Mouse (Mus musculus): ENCODE results near the gene Itpkb. TPM values are rescaled to one million over a fixed set of nuclear protein-coding genes. Genes with fewer than 3 reads are reported as not detected.

Gene Itpkb
- polyA plus RNA-seq, 1 experiment from 2014 or later, result 14.5 TPM

DNA sequence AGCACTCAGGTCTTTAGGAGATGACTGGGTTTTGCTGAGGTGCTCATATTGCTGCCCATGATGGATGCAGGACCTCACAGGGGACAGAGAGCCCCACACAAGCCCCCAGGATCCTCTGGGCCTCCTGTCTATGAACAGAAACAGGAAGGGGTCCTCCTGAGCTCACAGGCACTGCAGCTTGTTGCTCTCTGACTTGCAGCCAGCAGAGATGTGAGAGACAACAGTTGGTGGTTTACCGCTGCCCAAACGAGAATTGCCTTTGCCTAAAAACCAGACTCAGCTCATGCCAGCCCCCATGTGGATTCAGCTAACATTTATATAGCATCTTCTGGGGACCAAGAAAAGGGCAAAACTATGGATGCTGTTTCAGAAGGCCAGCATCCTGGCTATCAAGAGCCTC lies 119.4 kb downstream of the Itpkb start:
- 44% methylated on average over 2 of the region's 2 CpGs for WGBS
- peaks cover 5% of the 10 kb centered on the region; the same call in 1 of the 2 replicates for H3K27me3 ChIP-seq
- H3K4me3 ChIP-seq (replicated peaks), result no peak overlapping the region
- no peaks in the 10 kb centered on the region for H3K36me3 ChIP-seq
- peaks cover 5% of the 10 kb centered on the region; the same call in 1 of the 2 replicates for H3K9me3 ChIP-seq
- H3K4me1 ChIP-seq (replicated peaks), result peaks cover 12% of the 10 kb centered on the region; the same call in 1 of the 2 replicates
- H3K9ac ChIP-seq (replicated peaks), result no peak overlapping the region
- H3K27ac ChIP-seq, result no peak overlapping the region
- ATAC-seq (ENCODE audit: insufficient number of reproducible peaks, insufficient read depth, low FRiP score, low TSS enrichment, low read depth), result no peak
- no peak overlapping the region for H3K4me2 ChIP-seq

DNA sequence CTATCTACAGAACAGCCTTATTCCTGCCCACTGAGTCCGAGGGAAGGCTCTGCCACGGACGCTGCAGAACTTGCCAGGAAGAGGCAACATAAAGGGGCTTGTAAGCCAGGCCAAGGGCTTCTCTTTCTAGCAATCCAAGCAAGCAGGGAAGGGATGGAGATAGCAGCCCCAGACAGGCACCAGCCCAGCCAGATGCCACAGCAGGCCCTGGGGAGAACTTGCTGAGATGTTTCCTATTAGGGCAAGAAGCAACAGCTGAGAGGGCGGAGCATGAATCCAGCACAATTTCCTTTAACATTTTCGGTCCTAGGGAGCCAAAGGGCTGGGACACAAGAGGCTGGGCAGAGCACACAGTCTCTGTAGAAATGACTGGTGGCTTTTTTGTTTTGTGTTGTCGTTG lies 128.0 kb downstream of the Itpkb start:
- ATAC-seq (ENCODE audit: insufficient number of reproducible peaks, insufficient read depth, low FRiP score, low TSS enrichment, low read depth), result no peak
- no peaks in the 10 kb centered on the region for H3K36me3 ChIP-seq
- H3K9ac ChIP-seq (replicated peaks), result no peak overlapping the region
- no peaks in the 10 kb centered on the region for H3K27me3 ChIP-seq
- H3K4me1 ChIP-seq (replicated peaks), result peaks cover 15% of the 10 kb centered on the region
- H3K4me2 ChIP-seq, result no peak overlapping the region; the same call in 1 of the 2 replicates
- H3K27ac ChIP-seq, result no peak overlapping the region
- H3K9me3 ChIP-seq, result no peaks in the 10 kb centered on the region
- H3K4me3 ChIP-seq (replicated peaks), result no peak overlapping the region
- 55% methylated on average over 6 of the region's 6 CpGs for WGBS

GRCm38 (mm10) chr1:180458680-180459079 lies 128.4 kb downstream of the Itpkb start:
- no peak for ATAC-seq (ENCODE audit: insufficient number of reproducible peaks, insufficient read depth, low FRiP score, low TSS enrichment, low read depth)
- WGBS, result 67% methylated on average over 3 of the region's 3 CpGs
- H3K9ac ChIP-seq (replicated peaks), result no peak overlapping the region

DNA sequence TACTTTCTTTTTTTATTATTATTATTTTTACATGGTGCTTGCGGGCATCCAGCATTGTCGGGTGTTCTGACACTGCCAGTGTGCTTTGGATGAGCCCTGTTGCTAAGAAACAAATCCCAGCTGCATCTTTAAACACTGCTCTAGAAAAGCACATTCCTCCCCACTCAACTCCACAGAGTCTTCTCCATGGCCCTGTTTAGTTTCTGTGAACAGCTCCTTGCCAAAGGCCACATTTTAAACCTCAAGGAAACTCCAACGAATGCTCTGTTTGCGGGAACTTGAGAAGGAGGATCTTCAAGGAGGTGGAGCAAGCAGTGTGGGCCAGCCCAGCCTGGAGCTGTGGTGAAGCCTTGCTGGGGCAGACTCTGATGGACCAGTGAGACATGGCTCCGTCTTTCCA lies 130.4 kb downstream of the Itpkb start:
- H3K27me3 ChIP-seq, result no peaks in the 10 kb centered on the region
- no peak overlapping the region for H3K27ac ChIP-seq
- no peak overlapping the region for H3K9ac ChIP-seq (replicated peaks)
- H3K9me3 ChIP-seq, result no peaks in the 10 kb centered on the region
- ATAC-seq (ENCODE audit: insufficient number of reproducible peaks, insufficient read depth, low FRiP score, low TSS enrichment, low read depth), result no peak
- no peak overlapping the region for H3K4me3 ChIP-seq (replicated peaks)
- WGBS, result 57% methylated on average over 5 of the region's 5 CpGs
- peaks cover 15% of the 10 kb centered on the region for H3K4me1 ChIP-seq (replicated peaks)
- no peak overlapping the region for H3K4me2 ChIP-seq
- H3K36me3 ChIP-seq, result no peaks in the 10 kb centered on the region

More at GRCm38 (mm10) chr1:180458680-180459079, 128.4 kb downstream of the Itpkb start:
- H3K4me3 ChIP-seq (replicated peaks), result no peak overlapping the region
- no peaks in the 10 kb centered on the region for H3K27me3 ChIP-seq
- H3K9me3 ChIP-seq, result no peaks in the 10 kb centered on the region
- no peak overlapping the region for H3K27ac ChIP-seq
- no peaks in the 10 kb centered on the region for H3K36me3 ChIP-seq
- H3K4me1 ChIP-seq (replicated peaks), result peaks cover 15% of the 10 kb centered on the region
- no peak overlapping the region for H3K4me2 ChIP-seq

DNA sequence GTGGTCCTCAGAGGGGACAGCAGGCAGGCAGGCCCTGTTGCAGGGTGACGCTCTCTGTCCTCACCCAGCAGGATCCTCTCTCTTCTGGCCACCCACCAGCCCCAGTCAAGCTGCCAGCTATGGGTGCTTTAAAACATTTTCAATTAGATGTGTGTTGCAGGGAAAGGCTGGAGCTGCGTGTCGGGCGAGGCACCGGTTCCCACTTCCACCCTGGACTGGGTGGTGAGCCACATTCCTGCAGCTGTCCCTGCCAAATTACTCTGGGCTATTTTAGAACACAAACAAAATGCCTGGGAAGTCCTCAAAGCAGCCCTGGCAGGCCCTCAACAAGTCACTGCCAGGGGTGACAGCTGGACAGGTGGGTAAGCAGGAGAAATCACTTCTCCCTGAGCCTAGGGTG lies 132.1 kb downstream of the Itpkb start:
- no peak overlapping the region for H3K9ac ChIP-seq (replicated peaks)
- H3K9me3 ChIP-seq, result no peaks in the 10 kb centered on the region
- H3K4me1 ChIP-seq (replicated peaks), result peaks cover 14% of the 10 kb centered on the region
- H3K36me3 ChIP-seq, result no peaks in the 10 kb centered on the region
- 79% methylated on average over 5 of the region's 5 CpGs for WGBS
- no peak overlapping the region for H3K4me2 ChIP-seq
- ATAC-seq (ENCODE audit: insufficient number of reproducible peaks, insufficient read depth, low FRiP score, low TSS enrichment, low read depth), result no peak
- H3K27me3 ChIP-seq, result no peaks in the 10 kb centered on the region
- no peak overlapping the region for H3K4me3 ChIP-seq (replicated peaks)
- no peak overlapping the region for H3K27ac ChIP-seq

- H3K27me3 ChIP-seq, result no peaks in the 10 kb centered on the region
- no peak overlapping the region for H3K4me3 ChIP-seq (replicated peaks)
- H3K4me1 ChIP-seq (replicated peaks), result peaks cover 7% of the 10 kb centered on the region
- no peak overlapping the region for H3K27ac ChIP-seq
- 92% methylated on average over 5 of the region's 5 CpGs for WGBS
- no peak for ATAC-seq (ENCODE audit: insufficient number of reproducible peaks, insufficient read depth, low FRiP score, low TSS enrichment, low read depth)
- H3K9ac ChIP-seq (replicated peaks), result no peak overlapping the region
- H3K4me2 ChIP-seq, result no peak overlapping the region
- no peaks in the 10 kb centered on the region for H3K9me3 ChIP-seq
- no peaks in the 10 kb centered on the region for H3K36me3 ChIP-seq
Measured at GRCm38 (mm10) chr1:180462983-180463475, 132.7 kb downstream of the Itpkb start.

GRCm38 (mm10) chr1:180464357-180464756 lies 134.1 kb downstream of the Itpkb start:
- no peak overlapping the region for H3K4me3 ChIP-seq (replicated peaks)
- no peak overlapping the region for H3K9ac ChIP-seq (replicated peaks)
- H3K36me3 ChIP-seq, result no peaks in the 10 kb centered on the region
- no peak overlapping the region for H3K27ac ChIP-seq
- peaks cover 3% of the 10 kb centered on the region; the same call in 1 of the 2 replicates for H3K27me3 ChIP-seq
- H3K4me2 ChIP-seq, result no peak overlapping the region
- ATAC-seq (ENCODE audit: insufficient number of reproducible peaks, insufficient read depth, low FRiP score, low TSS enrichment, low read depth), result no peak
- H3K9me3 ChIP-seq, result no peaks in the 10 kb centered on the region
- WGBS, result 72% methylated on average over 5 of the region's 5 CpGs
- no peaks in the 10 kb centered on the region for H3K4me1 ChIP-seq (replicated peaks)

- Histone ChIP-seq H3K36me3 (no peaks in the 10 kb centered on the region), H3K4me2 (no peak overlapping the region), H3K4me3 (replicated peaks) (no peak overlapping the region), H3K4me1 (replicated peaks) (no peaks in the 10 kb centered on the region), H3K27ac (no peak overlapping the region), H3K9ac (replicated peaks) (no peak overlapping the region), H3K9me3 (no peaks in the 10 kb centered on the region), H3K27me3 (peaks cover 3% of the 10 kb centered on the region; the same call in 1 of the 2 replicates)
- 67% methylated on average over 5 of the region's 5 CpGs for WGBS
- no peak for ATAC-seq (ENCODE audit: insufficient number of reproducible peaks, insufficient read depth, low FRiP score, low TSS enrichment, low read depth)
Measured at GRCm38 (mm10) chr1:180465620-180466019, 135.3 kb downstream of the Itpkb start.

DNA sequence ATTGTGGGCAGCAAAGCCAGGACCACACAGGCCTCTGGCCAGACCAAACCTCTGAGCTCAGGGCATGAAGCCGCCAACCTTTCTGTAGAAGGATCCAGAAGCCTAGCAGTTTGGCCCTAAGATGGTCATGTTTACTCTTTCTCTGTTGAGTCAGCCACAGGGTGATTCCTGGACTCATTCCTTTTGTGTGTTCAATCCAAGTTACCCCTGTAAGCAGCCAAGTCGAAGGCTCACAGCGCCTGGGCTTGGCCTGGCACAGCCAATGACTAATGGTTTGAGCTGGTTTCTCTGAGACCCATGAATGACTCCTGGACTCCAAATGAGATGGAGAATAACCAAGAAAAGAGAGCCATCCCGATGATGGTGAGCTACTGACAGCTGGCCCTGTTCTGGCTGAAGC lies 137.7 kb downstream of the Itpkb start:
- H3K36me3 ChIP-seq, result no peaks in the 10 kb centered on the region
- H3K9ac ChIP-seq (replicated peaks), result no peak overlapping the region
- no peak overlapping the region for H3K4me3 ChIP-seq (replicated peaks)
- H3K9me3 ChIP-seq, result no peaks in the 10 kb centered on the region
- H3K4me1 ChIP-seq (replicated peaks), result no peaks in the 10 kb centered on the region
- 91% methylated on average over 4 of the region's 4 CpGs for WGBS
- H3K4me2 ChIP-seq, result no peak overlapping the region
- H3K27me3 ChIP-seq, result peaks cover 3% of the 10 kb centered on the region; the same call in 1 of the 2 replicates
- H3K27ac ChIP-seq, result no peak overlapping the region
- no peak for ATAC-seq (ENCODE audit: insufficient number of reproducible peaks, insufficient read depth, low FRiP score, low TSS enrichment, low read depth)

DNA sequence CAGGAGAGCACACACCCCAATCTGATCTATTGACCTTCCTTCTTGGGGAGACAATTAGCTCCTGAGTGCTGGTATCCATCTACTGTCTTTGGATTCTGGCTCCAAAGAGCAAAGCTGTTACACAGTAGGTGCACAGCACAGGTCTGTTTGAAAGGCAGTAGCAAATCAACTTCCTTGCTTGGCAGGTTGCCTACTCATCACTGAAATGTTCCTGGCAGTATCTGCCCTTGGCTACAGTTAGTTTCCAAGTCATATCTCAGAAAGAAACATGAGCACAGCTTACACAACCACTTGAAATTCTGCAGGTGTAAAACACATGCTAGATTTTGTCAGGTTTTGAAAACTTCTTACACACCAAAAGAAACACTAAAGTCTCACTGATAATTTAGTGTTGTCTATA lies 143.3 kb downstream of the Itpkb start:
- no peaks in the 10 kb centered on the region for H3K4me1 ChIP-seq (replicated peaks)
- H3K27ac ChIP-seq, result no peak overlapping the region
- no peaks in the 10 kb centered on the region for H3K36me3 ChIP-seq
- H3K9ac ChIP-seq (replicated peaks), result no peak overlapping the region
- ATAC-seq (ENCODE audit: insufficient number of reproducible peaks, insufficient read depth, low FRiP score, low TSS enrichment, low read depth), result no peak
- H3K27me3 ChIP-seq, result peaks cover 4% of the 10 kb centered on the region; the same call in 1 of the 2 replicates
- no peak overlapping the region for H3K4me2 ChIP-seq
- no peak overlapping the region for H3K4me3 ChIP-seq (replicated peaks)
- no peaks in the 10 kb centered on the region for H3K9me3 ChIP-seq
